Mouse (Mus musculus) cerebellum, postnatal 10 days (tissue): ENCODE results near the gene Eci1.

Source experiments
- DNase-seq, 2 experiments: peaks; one replicate each; pipeline ENCODE4 v3.0.0; 2021; ENCODE audit warnings: mixed read lengths in 2 of 2

Eci1 gene

GRCm38 (mm10) chr17:24441148-24441547 lies 14.7 kb downstream of the Eci1 start:
- peak; percentile 47 to 52 for DNase-seq

GRCm38 (mm10) chr17:24442107-24442506 lies 15.7 kb downstream of the Eci1 start:
- no peak for DNase-seq

- DNase-seq = peak in 1 of 2 experiments; percentile 16
Observed at GRCm38 (mm10) chr17:24442632-24443155, 16.3 kb downstream of the Eci1 start, which contains the start of gene Dnase1l2. Gene Dnase1l2, minus strand, starts transcription at chr17:24443105.

GRCm38 (mm10) chr17:24443409-24443808 lies 17.0 kb downstream of the Eci1 start:
- peak; percentile 30 to 42 for DNase-seq

GRCm38 (mm10) chr17:24446590-24446989 lies 20.1 kb downstream of the Eci1 start:
- peak in 1 of 2 experiments; percentile 8 for DNase-seq

- no peak for DNase-seq
Observed at GRCm38 (mm10) chr17:24449507-24449906, 23.1 kb downstream of the Eci1 start.

- DNase-seq = no peak
Observed at GRCm38 (mm10) chr17:24451220-24451619, 24.8 kb downstream of the Eci1 start.

- DNase-seq = peak in 1 of 2 experiments; percentile 24
Observed at GRCm38 (mm10) chr17:24453372-24453771, 26.9 kb downstream of the Eci1 start.

- no peak for DNase-seq
Observed at GRCm38 (mm10) chr17:24454218-24454755, 27.8 kb downstream of the Eci1 start.

- DNase-seq = peak; percentile 99 to 100
Observed at GRCm38 (mm10) chr17:24454756-24455522, 28.5 kb downstream of the Eci1 start.

- DNase-seq = peak; percentile 16 to 19
Observed at GRCm38 (mm10) chr17:24455523-24456206, 29.2 kb downstream of the Eci1 start.

GRCm38 (mm10) chr17:24461580-24461979 lies 35.1 kb downstream of the Eci1 start:
- peak; percentile 56 to 59 for DNase-seq

- no peak for DNase-seq
Observed at GRCm38 (mm10) chr17:24462932-24463331, 36.5 kb downstream of the Eci1 start.

GRCm38 (mm10) chr17:24463374-24464133 lies 37.1 kb downstream of the Eci1 start:
- no peak for DNase-seq

- no peak for DNase-seq
Observed at GRCm38 (mm10) chr17:24468636-24469246, 42.3 kb downstream of the Eci1 start.

GRCm38 (mm10) chr17:24469336-24469909 lies 43.0 kb downstream of the Eci1 start:
- DNase-seq = no peak

- DNase-seq = peak; percentile 100
Observed at GRCm38 (mm10) chr17:24469910-24470602, 43.6 kb downstream of the Eci1 start, which contains the start of the genes E4f1 and Pgp. Gene E4f1, minus strand, starts transcription at chr17:24470313. Gene Pgp, plus strand, starts transcription at chr17:24470392.

GRCm38 (mm10) chr17:24470701-24471527 lies 44.5 kb downstream of the Eci1 start:
- peak in 1 of 2 experiments; percentile 58 for DNase-seq

GRCm38 (mm10) chr17:24472512-24472911 lies 46.1 kb downstream of the Eci1 start:
- peak; percentile 77 to 81 for DNase-seq
